In the genomic region with DNA sequence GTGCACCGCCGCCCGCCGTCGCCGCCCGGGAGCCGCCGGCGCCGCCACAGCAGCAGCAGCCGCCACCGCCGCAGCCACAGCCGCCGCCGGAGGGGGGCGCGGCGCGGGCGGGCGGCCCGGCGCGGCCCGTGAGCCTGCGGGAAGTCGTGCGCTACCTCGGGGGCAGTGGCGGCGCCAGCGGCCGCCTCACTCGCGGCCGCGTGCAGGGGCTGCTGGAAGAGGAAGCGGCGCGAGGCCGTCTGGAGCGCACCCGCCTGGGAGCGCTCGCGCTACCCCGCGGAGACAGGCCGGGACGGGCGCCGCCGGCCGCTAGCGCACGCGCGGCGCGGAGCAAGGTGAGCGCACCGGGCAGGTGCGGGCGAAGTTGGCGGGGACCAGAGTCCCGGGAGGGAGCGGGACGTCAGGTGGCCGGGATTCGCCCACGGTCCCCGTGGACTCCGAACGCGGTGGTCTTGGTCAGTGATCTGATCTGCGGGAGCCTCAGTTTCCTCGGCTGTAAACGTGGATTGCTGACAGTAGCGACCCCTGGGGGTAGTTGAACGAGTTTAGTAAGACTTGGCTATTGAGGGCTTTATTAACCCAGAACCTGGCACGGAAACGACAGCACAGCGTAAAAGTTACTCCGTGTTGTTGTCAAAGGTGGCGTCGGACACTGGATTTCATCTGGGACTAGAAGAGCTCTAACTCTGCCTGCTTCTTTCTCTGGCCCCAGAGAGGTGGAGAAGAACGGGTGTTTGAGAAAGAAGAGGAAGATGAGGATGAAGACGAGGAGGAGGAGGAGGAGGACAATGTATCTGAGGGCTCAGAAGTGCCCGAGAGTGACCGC, we compare ENCODE assay signal across 1 mouse cellular context.
A peak's percentile ranks its signal among the peaks of the same experiment; 100 is the strongest.
TF ChIP-seq lines count a peak whose summit lies in the region.

No protein-coding gene starts in this region.

TF ChIP-seq in CH12.LX, 34 proteins besides CTCF, POLR2A, EP300 and RAD21 (continued from another document):
- 0 out of 2 replicates have a peak, but pooled peaks have one; percentile 18 for TF ChIP-seq NELFE (IDR thresholded peaks at IDR 0.05; ENCODE audit: low read depth, low read length)
- TF ChIP-seq ETS1 (conservative IDR thresholded peaks at IDR 0.05; ENCODE audit: low read depth, low read length): no peak
- TF ChIP-seq UBTF (IDR thresholded peaks at IDR 0.05; ENCODE audit: low read depth, low read length): peak; percentile 85
